Mouse (Mus musculus): ENCODE results near the gene Sorl1. TPM values are rescaled to one million over a fixed set of nuclear protein-coding genes. Genes with fewer than 3 reads are reported as not detected.

Gene Sorl1
- polyA plus RNA-seq, 1 experiment from 2014 or later: 6.3 TPM

GRCm38 (mm10) chr9:41929986-41930385 is 194.1 kb downstream of the Sorl1 start:
- no peak for DNase-seq (ENCODE audit: low spot score)

GRCm38 (mm10) chr9:41925721-41926120 is 198.4 kb downstream of the Sorl1 start:
- no peak for DNase-seq (ENCODE audit: low spot score)

- DNase-seq (ENCODE audit: low spot score): no peak
Observed at GRCm38 (mm10) chr9:41924140-41924539, 200.0 kb downstream of the Sorl1 start.

GRCm38 (mm10) chr9:41922416-41922815 is 201.7 kb downstream of the Sorl1 start:
- DNase-seq (ENCODE audit: low spot score): no peak

- no peak for DNase-seq (ENCODE audit: low spot score)
Observed at GRCm38 (mm10) chr9:41918657-41919380, 205.3 kb downstream of the Sorl1 start.

GRCm38 (mm10) chr9:41918155-41918554 is 205.9 kb downstream of the Sorl1 start:
- DNase-seq (ENCODE audit: low spot score): no peak

GRCm38 (mm10) chr9:41915571-41915970 is 208.5 kb downstream of the Sorl1 start:
- DNase-seq (ENCODE audit: low spot score): no peak

Other genes starting within 250 kb of the Sorl1 start
- 54.7 and 58.3 TPM in 2 replicates for gene Sc5d, start 140.0 kb upstream of the Sorl1 start, polyA plus RNA-seq (2015; fragmentation: Nextera tagmentation; extraction: Ambion mirVana)

Data from thymus, postnatal 0 days (tissue).